Mouse (Mus musculus): Measurements from ENCODE around the gene Rhobtb3.

- TF ChIP-seq CTCF (IDR thresholded peaks at IDR 0.05; ENCODE audit: borderline replicate concordance, insufficient read depth, low read depth, low read length) (no peak), POLR2A (IDR thresholded peaks at IDR 0.05; ENCODE audit: borderline replicate concordance, insufficient read depth, low read length) (no peak)
Observed at GRCm38 (mm10) chr13:75992169-75993028, 48.7 kb upstream of the Rhobtb3 start.

Measured in cerebellum, adult 2 months (tissue).